Mouse (Mus musculus) embryonic fibroblast, embryonic 13.5 days (primary cell): Measurements from ENCODE around the gene Mon2.

Experiments used
- CTCF ChIP-seq: IDR thresholded peaks from 2 replicates; pipeline ENCODE4 v1.5.1; 2011; ENCODE audit warnings: mild to moderate bottlenecking, control low read depth, low read length, moderate library complexity, borderline replicate concordance; ENCODE audit not compliant: insufficient read depth
- POLR2A ChIP-seq: IDR thresholded peaks from 2 replicates; pipeline ENCODE4 v1.6.1; 2011; ENCODE audit warnings: low read depth, mild to moderate bottlenecking, control low read depth, low read length, moderate library complexity

DNA sequence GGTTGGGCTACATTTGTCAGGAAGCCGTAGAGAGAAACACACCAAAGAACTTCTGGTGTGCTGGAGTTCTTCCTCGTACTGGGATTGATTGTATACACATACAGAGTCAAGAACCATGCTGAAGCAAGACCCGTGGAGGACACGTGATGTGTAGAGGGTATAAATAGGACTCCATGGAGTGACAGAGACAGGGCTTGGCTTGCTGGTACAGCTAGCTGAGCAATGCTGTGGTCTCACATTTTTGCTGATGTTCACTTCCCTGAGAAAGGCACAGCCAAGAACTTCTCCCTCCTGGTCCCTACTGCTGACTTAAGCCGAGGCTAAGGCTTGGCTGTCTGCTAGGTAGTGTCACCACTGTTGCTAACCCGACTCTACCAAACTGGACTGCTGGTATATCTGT lies 15.5 kb downstream of the Mon2 start:
- TF ChIP-seq POLR2A = no peak
- no peak for TF ChIP-seq CTCF
